Mouse (Mus musculus): ENCODE results near the gene Csmd2.

The Csmd2 gene

DNA sequence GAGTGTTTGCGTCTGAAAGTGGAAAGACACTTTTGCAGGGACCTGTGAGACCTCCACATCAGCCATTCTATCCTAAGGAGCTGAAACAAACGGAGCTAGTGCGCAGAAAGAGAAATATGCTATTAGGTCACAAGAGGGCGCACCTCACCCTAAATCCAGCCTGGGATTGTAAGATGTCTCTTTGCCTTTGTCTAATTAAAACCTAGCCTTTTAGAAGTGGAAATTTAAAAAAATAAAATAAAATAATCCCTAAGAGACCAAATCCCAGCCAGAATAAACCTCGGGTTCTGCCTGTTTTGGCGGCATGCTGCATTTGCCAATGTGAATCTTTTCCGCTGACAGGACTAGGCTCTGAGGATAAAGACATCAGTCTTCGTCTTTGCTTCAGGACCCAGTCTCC lies 625.7 kb downstream of the Csmd2 start:
- DNase-seq (ENCODE audit: low spot score in 2 of 2): no peak

DNA sequence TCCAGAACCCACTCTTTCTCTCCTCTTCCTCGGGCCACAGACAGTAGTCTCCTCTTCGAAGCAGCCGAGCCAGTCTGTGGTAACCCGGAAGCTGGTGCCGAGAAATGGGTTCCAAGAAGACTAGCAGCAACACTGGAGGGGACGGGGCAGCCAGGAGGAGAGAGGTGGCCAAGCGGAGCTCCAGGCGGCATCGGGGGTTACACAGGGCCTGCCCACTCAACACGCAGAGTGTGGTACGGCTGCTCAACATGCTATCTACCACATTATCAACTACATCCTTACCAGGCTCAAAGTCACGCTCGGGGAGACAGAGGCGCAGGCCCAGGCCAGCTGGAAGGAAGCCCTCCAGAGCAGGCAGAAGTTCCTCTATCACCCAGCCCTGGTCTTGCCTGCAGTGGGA lies 628.1 kb downstream of the Csmd2 start:
- DNase-seq (ENCODE audit: low spot score in 2 of 2): no peak
